Mouse (Mus musculus) gastrocnemius, postnatal 4 days (tissue): ENCODE measurements around the gene 2410002F23Rik. TPM values are rescaled to one million over a fixed set of nuclear protein-coding genes. Genes with fewer than 3 reads are reported as not detected.
"Not testable (repeated sequence)": the region's sequence is repeated elsewhere in the genome, so short reads cannot be mapped to it uniquely, and the experiment has no call there.

Source experiments
- DNase-seq, 2 experiments: peaks; one replicate each; pipeline ENCODE4 v3.0.0; 2021 to 2022; ENCODE audit warnings: low spot score in 2 of 2, mixed read lengths in 2 of 2
- long read RNA-seq, 2 experiments: library from polyadenylated mRNA; stranded (forward); transcript quantifications; one replicate each; pipeline ENCODE4 v2.0.0; 2021
- total RNA-seq, 2 experiments: library from RNA; stranded (reverse); gene quantifications; 2 replicates each; pipeline ENCODE4 v1.2.3; 2021

2410002F23Rik gene
- total RNA-seq, result 10 to 100 TPM; 47.7 to 72.0 TPM
- long read RNA-seq, experiment 1, full-length matches to known transcripts, result 45 of 60 reads
- long read RNA-seq, experiment 1, partial matches to known transcripts, result 5 of 60 reads
- long read RNA-seq, experiment 1, other reads (novel, unspliced or antisense), result 10 of 60 reads
- long read RNA-seq, experiment 2, full-length matches to known transcripts, result 73 of 95 reads
- long read RNA-seq, experiment 2, partial matches to known transcripts, result 10 of 95 reads
- long read RNA-seq, experiment 2, other reads (novel, unspliced or antisense), result 12 of 95 reads

GRCm38 (mm10) chr7:44246055-44246983, at the start of gene 2410002F23Rik, which contains the start of gene 1700028J19Rik:
Gene 2410002F23Rik, plus strand, starts transcription at chr7:44246722.
Gene 1700028J19Rik, minus strand, starts transcription at chr7:44246695.
- peak; percentile 86 to 92 for DNase-seq

GRCm38 (mm10) chr7:44197891-44198290, 48.6 kb upstream of the 2410002F23Rik start, which contains the start of gene Klk1b3:
Gene Klk1b3, plus strand, starts transcription at chr7:44198191.
- no peak for DNase-seq

GRCm38 (mm10) chr7:44207135-44207534, 39.4 kb upstream of the 2410002F23Rik start, which contains the start of gene Klk1b4:
Gene Klk1b4, plus strand, starts transcription at chr7:44207435.
- not testable (repeated sequence) for DNase-seq

GRCm38 (mm10) chr7:44208307-44208706, 38.2 kb upstream of the 2410002F23Rik start:
- no peak for DNase-seq

GRCm38 (mm10) chr7:44215645-44216044, 30.9 kb upstream of the 2410002F23Rik start, which contains the start of gene Klk1b5:
Gene Klk1b5, plus strand, starts transcription at chr7:44215945.
- DNase-seq, result no peak

GRCm38 (mm10) chr7:44221601-44222000, 24.9 kb upstream of the 2410002F23Rik start:
- not testable (repeated sequence) for DNase-seq

- not testable (repeated sequence) for DNase-seq
Observed at GRCm38 (mm10) chr7:44222335-44222734, 24.2 kb upstream of the 2410002F23Rik start.

GRCm38 (mm10) chr7:44225076-44225475, 21.4 kb upstream of the 2410002F23Rik start, which contains the start of gene Klk1:
Gene Klk1, plus strand, starts transcription at chr7:44225360.
- DNase-seq, result no peak

GRCm38 (mm10) chr7:44235909-44236308, 10.6 kb upstream of the 2410002F23Rik start, which contains the start of gene Gm36864:
Gene Gm36864, plus strand, starts transcription at chr7:44236177.
- no peak for DNase-seq

GRCm38 (mm10) chr7:44239913-44240312, 6.6 kb upstream of the 2410002F23Rik start:
- no peak for DNase-seq

- no peak for DNase-seq
Observed at GRCm38 (mm10) chr7:44240712-44241111, 5.8 kb upstream of the 2410002F23Rik start.

- no peak for DNase-seq
Observed at GRCm38 (mm10) chr7:44241163-44241562, 5.4 kb upstream of the 2410002F23Rik start.

GRCm38 (mm10) chr7:44244080-44244479, 2.4 kb upstream of the 2410002F23Rik start:
- no peak for DNase-seq

- DNase-seq, result no peak
Observed at GRCm38 (mm10) chr7:44246984-44247470, 505 bp downstream of the 2410002F23Rik start.

- DNase-seq, result no peak
Observed at GRCm38 (mm10) chr7:44247971-44248370, 1.4 kb downstream of the 2410002F23Rik start.

- DNase-seq, result no peak
Observed at GRCm38 (mm10) chr7:44249248-44249647, 2.7 kb downstream of the 2410002F23Rik start.

- not testable (repeated sequence) for DNase-seq
Observed at GRCm38 (mm10) chr7:44250732-44251275, 4.3 kb downstream of the 2410002F23Rik start.

GRCm38 (mm10) chr7:44253023-44253616, 6.6 kb downstream of the 2410002F23Rik start:
- no peak for DNase-seq

GRCm38 (mm10) chr7:44254930-44255329, 8.4 kb downstream of the 2410002F23Rik start:
- no peak for DNase-seq

- no peak for DNase-seq
Observed at GRCm38 (mm10) chr7:44257278-44257677, 10.8 kb downstream of the 2410002F23Rik start, which contains the start of gene Acp4. Gene Acp4, minus strand, starts transcription at chr7:44257378.
